Mouse (Mus musculus): ENCODE results near the gene Cdh15. TPM values are rescaled to one million over a fixed set of nuclear protein-coding genes. Genes with fewer than 3 reads are reported as not detected.
A peak's percentile ranks its signal among the peaks of the same experiment; 100 is the strongest.

Cdh15 gene
- total RNA-seq, 2 experiments from 2014 or later, result 16.2 to 20.9 TPM

- intact Hi-C loops (cut with DNase I; ENCODE audit: low total_unique reads), result loop anchor here (5.0 kb wide), 1 partner anchor 332 kb away; no protein-coding TSS in a partner anchor
These were observed 13.3 kb upstream of the Cdh15 start for GRCm38 (mm10) chr8:122834416-122834815.

GRCm38 (mm10) chr8:122834971-122835370 is 12.8 kb upstream of the Cdh15 start:
- DNase-seq, result peak; percentile 71
- intact Hi-C loops (cut with DNase I; ENCODE audit: low total_unique reads), result loop anchor here (5.0 kb wide), 1 partner anchor 333 kb away; no protein-coding TSS in a partner anchor

More at GRCm38 (mm10) chr8:122834416-122834815, 13.3 kb upstream of the Cdh15 start:
- DNase-seq, result no peak

- DNase-seq, result no peak
- intact Hi-C loops (cut with DNase I; ENCODE audit: low total_unique reads), result no loop called here
These were observed 11.6 kb upstream of the Cdh15 start for GRCm38 (mm10) chr8:122836199-122836598.

- intact Hi-C loops (cut with DNase I; ENCODE audit: low total_unique reads), result no loop called here
- DNase-seq, result no peak
These were observed 11.1 kb upstream of the Cdh15 start for GRCm38 (mm10) chr8:122836696-122837095.

GRCm38 (mm10) chr8:122844161-122844560 is 3.6 kb upstream of the Cdh15 start:
- no peak for DNase-seq
- intact Hi-C loops (cut with DNase I; ENCODE audit: low total_unique reads), result no loop called here

GRCm38 (mm10) chr8:122845662-122846061 is 2.1 kb upstream of the Cdh15 start:
- DNase-seq, result peak; percentile 44
- intact Hi-C loops (cut with DNase I; ENCODE audit: low total_unique reads), result no loop called here

GRCm38 (mm10) chr8:122849152-122849910 is 1.6 kb downstream of the Cdh15 start:
- intact Hi-C loops (cut with DNase I; ENCODE audit: low total_unique reads), result no loop called here
- no peak for DNase-seq

- peak; percentile 37 for DNase-seq
- intact Hi-C loops (cut with DNase I; ENCODE audit: low total_unique reads), result no loop called here
These were observed 3.0 kb downstream of the Cdh15 start for GRCm38 (mm10) chr8:122850641-122851240.

- intact Hi-C loops (cut with DNase I; ENCODE audit: low total_unique reads), result no loop called here
- DNase-seq, result no peak
These were observed 4.2 kb downstream of the Cdh15 start for GRCm38 (mm10) chr8:122851692-122852545.

GRCm38 (mm10) chr8:122852546-122852905 is 4.8 kb downstream of the Cdh15 start:
- DNase-seq, result no peak
- intact Hi-C loops (cut with DNase I; ENCODE audit: low total_unique reads), result no loop called here

- DNase-seq, result peak; percentile 68
- intact Hi-C loops (cut with DNase I; ENCODE audit: low total_unique reads), result no loop called here
These were observed 5.6 kb downstream of the Cdh15 start for GRCm38 (mm10) chr8:122853340-122853771.

- intact Hi-C loops (cut with DNase I; ENCODE audit: low total_unique reads), result no loop called here
- DNase-seq, result no peak
These were observed 6.6 kb downstream of the Cdh15 start for GRCm38 (mm10) chr8:122854388-122854787.

GRCm38 (mm10) chr8:122855123-122855522 is 7.4 kb downstream of the Cdh15 start:
- intact Hi-C loops (cut with DNase I; ENCODE audit: low total_unique reads), result no loop called here

GRCm38 (mm10) chr8:122856288-122856687 is 8.5 kb downstream of the Cdh15 start:
- intact Hi-C loops (cut with DNase I; ENCODE audit: low total_unique reads), result no loop called here
- no peak for DNase-seq

More at GRCm38 (mm10) chr8:122855123-122855522, 7.4 kb downstream of the Cdh15 start:
- no peak for DNase-seq

GRCm38 (mm10) chr8:122859843-122860242 is 12.1 kb downstream of the Cdh15 start:
- no peak for DNase-seq
- intact Hi-C loops (cut with DNase I; ENCODE audit: low total_unique reads), result no loop called here

GRCm38 (mm10) chr8:122864719-122865129 is 17.0 kb downstream of the Cdh15 start:
- no peak for DNase-seq
- intact Hi-C loops (cut with DNase I; ENCODE audit: low total_unique reads), result no loop called here

- no peak for DNase-seq
- intact Hi-C loops (cut with DNase I; ENCODE audit: low total_unique reads), result no loop called here
These were observed 17.7 kb downstream of the Cdh15 start for GRCm38 (mm10) chr8:122865441-122865840.

- intact Hi-C loops (cut with DNase I; ENCODE audit: low total_unique reads), result no loop called here
- no peak for DNase-seq
These were observed 18.5 kb downstream of the Cdh15 start for GRCm38 (mm10) chr8:122866231-122866630.

- intact Hi-C loops (cut with DNase I; ENCODE audit: low total_unique reads), result no loop called here
- DNase-seq, result no peak
These were observed 20.2 kb downstream of the Cdh15 start for GRCm38 (mm10) chr8:122867982-122868381.

GRCm38 (mm10) chr8:122870377-122870863 is 22.7 kb downstream of the Cdh15 start:
- peak; percentile 61 for DNase-seq
- intact Hi-C loops (cut with DNase I; ENCODE audit: low total_unique reads), result no loop called here

Measured in gastrocnemius, postnatal 14 days (tissue).